Mouse (Mus musculus) gonadal fat pad, adult 2 months (tissue): ENCODE results near the gene Mfn2. TPM values are rescaled to one million over a fixed set of nuclear protein-coding genes. Genes with fewer than 3 reads are reported as not detected.
"Not testable (repeated sequence)": the region's sequence is repeated elsewhere in the genome, so short reads cannot be mapped to it uniquely, and the experiment has no call there.

Source experiments
- DNase-seq: peaks from one replicate; pipeline ENCODE4 v3.0.0-alpha.2; 2012; ENCODE audit warnings: low read depth
- polyA plus RNA-seq: library from polyadenylated mRNA; depleted of rRNA; stranded (reverse); fragments of >200 nt; gene quantifications from 2 replicates; pipeline ENCODE4 v1.2.3, GENCODE M21; 2012; rRNA removed

The Mfn2 gene
- polyA plus RNA-seq, 1 experiment, result 84.0 TPM

DNA sequence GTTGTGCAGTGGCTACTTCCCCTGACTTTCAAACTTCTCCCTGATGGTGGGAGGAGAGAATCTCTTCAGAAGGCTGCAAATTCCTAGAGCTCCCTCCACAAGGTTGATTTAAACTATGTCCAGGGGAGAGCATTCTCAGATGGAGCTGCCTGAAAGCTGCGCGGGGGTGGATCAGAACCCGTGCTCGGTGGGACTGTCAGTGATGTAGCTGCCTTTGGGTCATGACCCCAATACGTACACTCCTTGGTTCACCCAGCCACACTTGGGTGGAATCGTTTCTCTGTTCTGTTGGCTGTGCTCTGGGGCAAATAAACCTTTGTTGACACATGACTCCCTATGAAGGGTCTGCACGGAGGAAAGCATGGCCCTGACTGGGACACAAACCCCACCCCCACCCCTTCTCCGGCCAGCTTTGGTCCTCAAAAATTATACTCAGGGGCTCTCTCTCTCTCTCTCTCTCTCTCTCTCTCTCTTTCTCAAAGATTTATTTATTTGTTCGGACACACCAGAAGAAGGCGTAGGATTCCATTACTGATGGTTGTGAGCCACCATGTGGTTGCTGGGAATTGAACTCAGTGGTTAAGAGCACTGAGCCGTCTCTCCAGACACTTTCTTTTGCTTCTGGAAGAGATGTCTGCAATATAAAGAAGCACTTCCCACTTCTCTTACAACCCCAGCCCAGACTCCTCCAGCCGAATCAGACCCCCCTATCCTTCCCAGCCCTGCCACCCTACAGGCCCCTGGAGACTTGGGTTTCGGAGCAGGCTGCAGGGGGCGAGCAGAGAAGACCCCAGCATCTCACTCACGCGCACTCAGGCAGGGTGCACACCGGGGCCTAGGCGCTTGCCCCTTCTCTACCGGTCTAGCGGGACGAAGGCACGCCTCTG, 36.7 kb downstream of the Mfn2 start:
- DNase-seq, result no peak

DNA sequence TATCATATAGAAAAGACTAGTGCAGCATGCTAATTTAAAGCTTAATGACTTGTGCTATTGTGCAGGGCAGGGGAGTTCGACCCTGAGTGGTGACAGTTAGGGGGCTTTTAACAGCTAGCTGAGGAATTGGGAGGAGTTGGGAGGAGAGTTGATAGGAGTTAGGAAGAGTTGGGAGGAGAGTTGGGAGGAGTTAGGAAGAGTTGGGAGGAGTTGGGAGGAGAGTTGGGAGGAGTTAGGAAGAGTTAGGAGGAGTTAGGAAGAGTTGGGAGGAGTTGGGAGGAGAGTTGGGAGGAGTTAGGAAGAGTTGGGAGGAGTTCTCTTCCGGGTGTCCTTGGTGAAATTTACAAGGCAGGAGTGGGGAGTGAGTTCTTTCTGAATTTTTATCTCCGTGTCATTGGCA, 37.7 kb downstream of the Mfn2 start:
- not testable (repeated sequence) for DNase-seq

DNA sequence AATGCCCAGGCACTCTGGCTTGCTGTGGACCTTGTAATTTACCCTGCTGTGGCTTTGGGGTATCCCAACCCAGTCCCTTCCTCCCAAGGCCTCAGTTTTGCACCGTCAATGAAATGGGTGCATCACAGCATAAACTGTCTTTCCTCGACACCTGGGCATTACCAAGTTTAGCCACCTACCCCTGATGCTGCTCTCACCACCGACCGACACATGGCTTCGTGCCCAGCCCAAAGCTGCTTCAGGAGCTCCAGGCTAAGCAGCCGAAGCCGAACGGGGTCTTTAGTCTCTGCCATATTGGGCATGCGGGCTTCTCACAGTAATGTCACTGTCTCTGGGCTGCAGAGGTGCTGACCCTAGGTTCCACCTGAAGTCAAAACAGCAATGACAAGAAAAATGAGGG, 38.4 kb downstream of the Mfn2 start:
- DNase-seq, result no peak

DNA sequence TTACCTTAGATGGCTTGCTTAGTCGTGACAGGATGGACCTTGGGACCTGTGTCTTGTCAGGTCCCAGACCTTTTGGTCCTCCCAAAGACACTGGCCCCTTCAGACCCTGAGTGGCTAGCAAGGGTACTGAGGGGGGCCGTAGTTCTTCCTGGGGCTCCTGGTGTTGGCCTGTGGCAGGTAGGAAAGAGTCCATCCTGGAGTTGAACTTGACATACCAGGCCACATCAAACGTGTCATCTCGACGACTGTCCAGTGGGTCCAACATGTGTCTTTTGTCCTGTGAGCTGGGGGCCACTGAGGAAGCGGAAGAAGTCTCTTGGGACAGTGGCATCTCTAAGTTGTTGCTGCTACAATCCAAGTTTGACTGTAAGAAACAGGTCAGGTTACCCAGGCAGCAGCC, 38.9 kb downstream of the Mfn2 start:
- no peak for DNase-seq

DNA sequence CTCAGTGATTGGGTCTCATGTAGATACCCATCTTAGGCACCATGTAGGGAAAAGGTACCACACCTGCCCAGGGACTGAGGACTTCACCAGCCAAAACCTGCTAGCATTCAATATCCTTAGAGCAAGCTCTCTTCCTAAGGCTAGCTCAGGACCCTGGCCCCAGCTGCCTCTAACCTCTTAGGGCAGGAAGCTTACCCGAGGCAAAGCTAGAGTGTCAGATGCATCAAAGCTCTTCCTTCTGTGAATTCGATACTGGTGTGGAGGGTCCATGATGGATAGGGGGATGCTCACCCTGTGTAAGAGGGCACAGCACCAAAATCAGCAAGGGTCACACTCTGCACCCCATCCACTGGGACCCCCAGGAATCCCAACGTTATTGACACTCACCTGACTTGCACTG, 42.5 kb downstream of the Mfn2 start:
- DNase-seq, result no peak

DNA sequence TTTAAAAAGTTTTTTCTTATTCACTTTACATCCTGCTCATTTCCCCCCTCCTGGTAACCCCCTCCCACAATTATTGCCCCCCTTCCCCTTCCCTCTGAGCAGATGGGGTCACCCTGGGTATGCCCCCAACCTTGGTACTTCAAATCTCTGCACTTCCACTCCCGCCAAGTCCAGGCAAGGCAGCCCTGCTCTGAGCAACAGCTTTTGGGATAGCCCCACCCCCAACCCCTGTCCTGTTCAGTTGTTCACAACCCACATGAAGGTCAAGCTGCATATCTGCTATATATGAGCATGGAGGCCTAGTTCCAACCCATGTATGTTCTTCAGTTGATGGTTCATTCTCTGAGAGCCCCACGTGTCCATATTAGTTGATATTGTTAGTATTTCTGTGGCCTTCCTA, 53.7 kb downstream of the Mfn2 start:
- DNase-seq, result no peak

DNA sequence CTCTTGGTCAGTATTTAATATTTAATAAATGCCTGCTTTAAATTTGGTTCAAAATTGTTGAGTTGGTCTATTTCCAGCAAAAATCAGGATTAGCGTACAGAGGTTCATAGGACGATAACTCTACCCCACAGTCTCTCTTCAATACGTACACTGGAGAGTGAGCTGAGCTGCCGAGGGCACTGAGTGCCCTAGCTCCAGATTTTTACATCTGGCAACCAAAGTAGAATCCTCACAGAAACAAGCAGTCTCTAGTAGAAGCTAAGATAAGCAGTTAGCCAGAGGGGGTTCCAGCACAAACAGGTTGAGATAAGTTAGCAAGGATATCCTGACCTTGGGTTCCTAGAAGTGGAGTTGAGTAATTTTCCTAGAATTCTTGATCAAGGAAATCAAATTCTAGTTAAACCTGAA, 55.9 kb downstream of the Mfn2 start:
- DNase-seq, result no peak

DNA sequence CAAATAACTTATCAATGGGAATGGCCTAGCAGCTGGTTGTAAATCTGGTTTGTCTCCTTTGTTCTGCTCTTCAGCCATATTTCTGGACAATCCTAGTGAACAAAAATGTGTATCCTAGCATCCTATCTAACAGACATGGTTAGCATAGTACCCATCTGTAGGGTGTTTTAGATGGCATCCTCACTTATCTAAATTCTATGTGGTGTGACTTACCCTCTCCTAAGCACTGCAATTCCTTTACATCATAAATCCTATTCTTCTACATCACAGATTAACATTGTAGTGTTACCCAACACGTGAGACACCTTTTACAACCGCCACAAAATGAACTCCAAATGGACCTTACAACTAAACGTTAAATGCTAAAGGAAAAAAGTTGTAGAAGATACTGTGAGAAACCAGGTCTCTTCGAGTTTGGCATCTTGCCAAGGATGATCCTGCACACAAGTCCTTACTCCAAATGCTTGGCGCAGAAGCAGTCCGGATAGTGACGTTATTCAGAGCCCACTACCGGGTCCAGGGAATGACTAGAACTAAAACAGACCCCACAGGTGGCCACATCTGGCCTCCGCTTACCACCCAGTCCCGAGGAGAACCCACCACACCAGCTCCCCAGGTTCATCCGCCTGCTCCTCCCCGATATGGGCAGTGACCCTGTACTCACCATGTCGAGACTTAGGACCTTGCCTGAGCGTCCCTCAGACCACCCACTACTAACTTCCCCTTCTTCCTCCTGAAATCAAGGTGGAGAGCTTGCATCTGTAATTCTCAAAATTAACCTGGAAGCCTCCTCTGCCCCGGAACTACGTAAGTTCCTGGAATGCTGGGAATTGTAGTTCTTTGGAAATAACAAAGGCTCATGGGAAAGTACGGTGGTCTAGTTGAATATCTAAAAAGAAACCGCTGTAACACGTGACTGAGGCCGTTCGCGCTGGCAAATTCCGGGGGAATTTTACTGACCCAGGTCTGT, 56.6 kb downstream of the Mfn2 start, which contains the start of gene Zfp933:
Gene Zfp933 (minus strand): TSS at position 753 of the 970 bp plus-strand sequence.
- DNase-seq, result peak; percentile 67

DNA sequence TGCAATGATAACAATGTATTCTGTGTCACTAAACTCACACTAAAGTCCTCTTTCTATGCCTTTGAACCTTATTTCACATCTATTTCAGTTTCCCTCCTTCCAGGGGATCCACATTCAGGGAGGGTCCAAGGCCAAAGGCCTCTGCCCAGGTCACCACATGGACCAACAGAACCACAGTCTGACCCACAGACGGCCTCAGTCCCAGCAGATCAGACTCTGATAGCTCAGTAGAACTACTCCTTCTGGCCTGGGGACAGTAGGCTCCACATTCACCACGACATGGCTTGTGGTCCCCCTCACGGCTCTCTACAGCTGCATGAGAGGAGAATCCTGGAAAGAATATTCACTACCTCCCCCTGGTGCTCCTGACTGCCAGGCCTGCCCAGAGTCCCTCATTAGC, 61.6 kb downstream of the Mfn2 start:
- DNase-seq, result no peak

DNA sequence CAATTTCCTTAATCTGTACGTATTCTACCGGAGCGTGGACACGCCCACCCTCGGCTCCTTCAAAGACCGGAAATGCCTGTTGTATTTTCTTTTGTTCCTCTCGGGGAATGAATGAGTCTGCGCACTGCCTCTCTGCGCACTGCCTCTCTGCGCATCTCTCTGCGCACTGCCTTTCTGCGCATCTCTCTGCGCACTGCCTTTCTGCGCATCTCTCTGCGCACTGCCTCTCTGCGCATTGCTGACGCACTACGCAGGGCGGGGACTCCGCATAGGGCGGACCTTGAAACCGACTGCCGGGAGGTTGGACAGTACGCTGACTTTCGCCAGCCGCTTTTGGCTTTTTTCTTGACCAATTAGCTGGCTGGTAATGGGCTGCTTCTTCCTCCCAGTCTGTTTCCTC, 65.2 kb downstream of the Mfn2 start:
- DNase-seq, result not testable (repeated sequence)

DNA sequence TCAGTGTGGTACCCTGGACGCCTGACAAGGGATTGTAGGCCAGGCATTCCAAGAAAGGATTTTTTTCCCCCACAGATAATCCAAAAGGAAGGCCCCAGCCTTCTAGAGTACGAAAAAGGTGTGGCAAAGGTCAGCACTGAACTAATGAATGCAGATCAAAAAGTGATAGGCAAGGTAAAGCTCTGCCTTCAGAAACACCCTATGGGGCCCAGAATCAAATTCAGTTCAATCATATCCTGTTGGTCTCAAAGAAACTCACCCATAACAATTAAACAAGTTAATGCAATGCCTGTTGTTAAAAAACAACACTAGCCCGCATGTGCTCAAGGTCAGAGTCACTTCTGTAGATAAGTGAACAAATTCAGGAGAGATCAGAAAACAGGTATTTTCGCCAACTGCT, 80.1 kb downstream of the Mfn2 start:
- DNase-seq, result no peak

Other genes with a start within 250 kb of the Mfn2 start
- not detected in 2 replicates for gene Zfp534, start 202.2 kb downstream of the Mfn2 start, polyA plus RNA-seq
- 0.57 and 1.1 TPM in 2 replicates for gene Zfp984, start 94.9 kb downstream of the Mfn2 start, polyA plus RNA-seq
- 1.7 and 1.8 TPM in 2 replicates for gene Zfp933, start 56.3 kb downstream of the Mfn2 start, polyA plus RNA-seq
- 31.4 and 65.1 TPM in 2 replicates for gene Miip, start 35.9 kb downstream of the Mfn2 start, polyA plus RNA-seq
- gene Fv1, start 35.7 kb downstream of the Mfn2 start, polyA plus RNA-seq, result 2.2 and 2.4 TPM in 2 replicates
- gene Plod1, start 32.1 kb upstream of the Mfn2 start, polyA plus RNA-seq, result 58.3 and 67.4 TPM in 2 replicates
- gene 2510039O18Rik, start 36.2 kb upstream of the Mfn2 start, polyA plus RNA-seq, result 67.2 and 67.7 TPM in 2 replicates
- gene Nppb, start 81.1 kb upstream of the Mfn2 start, polyA plus RNA-seq, result not detected in 2 replicates
- not detected in 2 replicates for gene Nppa, start 96.0 kb upstream of the Mfn2 start, polyA plus RNA-seq
- gene Clcn6, start 134.1 kb upstream of the Mfn2 start, polyA plus RNA-seq, result 12.4 and 17.8 TPM in 2 replicates
- gene Mthfr, start 134.4 kb upstream of the Mfn2 start, polyA plus RNA-seq, result 43.2 and 48.2 TPM in 2 replicates
- gene Agtrap, start 183.3 kb upstream of the Mfn2 start, polyA plus RNA-seq, result 29.4 and 30.3 TPM in 2 replicates
- 34.8 and 38.1 TPM in 2 replicates for gene Mad2l2, start 225.7 kb upstream of the Mfn2 start, polyA plus RNA-seq
- 0.04 and 0.09 TPM in 2 replicates for gene Draxin, start 226.0 kb upstream of the Mfn2 start, polyA plus RNA-seq
- 68.1 and 72.5 TPM in 2 replicates for gene Fbxo6, start 247.4 kb upstream of the Mfn2 start, polyA plus RNA-seq